Mouse (Mus musculus) testis, adult 2 months (tissue): ENCODE results near the gene Ryr3.

ENCODE experiments used
- CTCF ChIP-seq: fragments of 200-500 bp; IDR thresholded peaks from 2 replicates; pipeline ENCODE4 v1.5.1; 2012; ENCODE audit warnings: low read depth, mild to moderate bottlenecking, inconsistent platforms, low read length, moderate library complexity; ENCODE audit not compliant: control insufficient read depth, insufficient read depth, insufficient replicate concordance
- POLR2A ChIP-seq: fragments of 200-500 bp; IDR thresholded peaks from 2 replicates; pipeline ENCODE4 v1.6.1; 2012; ENCODE audit warnings: low read depth, mild to moderate bottlenecking, inconsistent platforms, low read length, moderate library complexity; ENCODE audit not compliant: control insufficient read depth

GRCm38 (mm10) chr2:112765046-112765445 lies 451.9 kb downstream of the Ryr3 start:
- no peak for TF ChIP-seq POLR2A
- no peak; the same call in 1 of the 2 replicates for TF ChIP-seq CTCF
